Comparison of ENCODE assay signal across 8 mouse cellular contexts in genomic region chr17:36257241-36257947, GRCm38 (mm10). TPM values are rescaled to one million over a fixed set of nuclear protein-coding genes. Genes with fewer than 3 reads are reported as not detected.
DNase-seq lines count a peak whose midpoint lies in the region; ATAC-seq and TF ChIP-seq lines count a peak whose summit lies in the region.

No protein-coding gene starts in this region.

- peak overlapping the region; percentile 69 for H3K4me2 ChIP-seq in kidney, embryonic 15.5 days
- H3K4me2 ChIP-seq in limb, embryonic 15.5 days = peak overlapping the region; percentile 60
- H3K4me2 ChIP-seq in midbrain, postnatal 0 days (ENCODE audit: low read depth, low read length, poor library complexity, severe bottlenecking) = peak overlapping the region; percentile 54

- peak; percentile 86 for DNase-seq in A20 (ENCODE audit: low read depth, low spot score)
- peak; percentile 96 for DNase-seq in brain, adult 2 months (ENCODE audit: low read depth, low spot score)
- peak; percentile 87 for DNase-seq in heart, embryonic 10.5 days (ENCODE audit: low spot score)
- DNase-seq in midbrain, postnatal 0 days (ENCODE audit: low spot score) = peak; percentile 87
- peak; percentile 55 to 58 for DNase-seq in spleen, postnatal 14 days (ENCODE audit: low spot score in 2 of 2)

- peaks cover 49% of the 10 kb centered on the region for H3K36me3 ChIP-seq in erythroblast, embryonic 14.5 days (ENCODE audit: control insufficient read depth)
- peaks cover 44% of the 10 kb centered on the region for H3K36me3 ChIP-seq in heart, embryonic 10.5 days
- H3K36me3 ChIP-seq in kidney, embryonic 15.5 days = peaks cover 46% of the 10 kb centered on the region
- peaks cover 43% of the 10 kb centered on the region for H3K36me3 ChIP-seq in limb, embryonic 15.5 days
- H3K36me3 ChIP-seq in midbrain, postnatal 0 days (ENCODE audit: insufficient read depth, low read length) = peaks cover 35% of the 10 kb centered on the region

- H3K4me3 ChIP-seq in erythroblast, embryonic 14.5 days (replicated peaks) = peak overlapping the region; percentile 67
- peak overlapping the region; percentile 82 for H3K4me3 ChIP-seq in heart, embryonic 10.5 days
- H3K4me3 ChIP-seq in kidney, embryonic 15.5 days (replicated peaks) = peak overlapping the region; percentile 87
- H3K4me3 ChIP-seq in limb, embryonic 15.5 days = peak overlapping the region; percentile 77
- H3K4me3 ChIP-seq in midbrain, postnatal 0 days (ENCODE audit: low read depth, low read length) = peak overlapping the region; percentile 80

- peaks cover 18% of the 10 kb centered on the region for H3K4me1 ChIP-seq in erythroblast, embryonic 14.5 days (ENCODE audit: control insufficient read depth)
- H3K4me1 ChIP-seq in heart, embryonic 10.5 days = peaks cover 18% of the 10 kb centered on the region
- H3K4me1 ChIP-seq in kidney, embryonic 15.5 days = peaks cover 14% of the 10 kb centered on the region
- H3K4me1 ChIP-seq in limb, embryonic 15.5 days = peaks cover 8% of the 10 kb centered on the region
- H3K4me1 ChIP-seq in midbrain, postnatal 0 days (ENCODE audit: insufficient read depth, low read length) = 0 out of 2 replicates have a peak, but pooled peaks cover 4% of the 10 kb centered on the region

- H3K27ac ChIP-seq in heart, embryonic 10.5 days = peak overlapping the region; percentile 92
- peak overlapping the region; percentile 88 for H3K27ac ChIP-seq in kidney, embryonic 15.5 days
- H3K27ac ChIP-seq in limb, embryonic 15.5 days = peak overlapping the region; percentile 87
- peak overlapping the region; percentile 94 for H3K27ac ChIP-seq in midbrain, postnatal 0 days (ENCODE audit: low read depth, low read length)

- TF ChIP-seq CTCF in midbrain, postnatal 0 days (IDR thresholded peaks at IDR 0.05) = peak; percentile 83

- H3K9me3 ChIP-seq in erythroblast, embryonic 14.5 days (ENCODE audit: control insufficient read depth, low read length) = no peaks in the 10 kb centered on the region
- no peaks in the 10 kb centered on the region for H3K9me3 ChIP-seq in heart, embryonic 10.5 days
- no peaks in the 10 kb centered on the region for H3K9me3 ChIP-seq in kidney, embryonic 15.5 days (replicated peaks)
- H3K9me3 ChIP-seq in limb, embryonic 15.5 days = no peaks in the 10 kb centered on the region
- no peaks in the 10 kb centered on the region for H3K9me3 ChIP-seq in midbrain, postnatal 0 days (ENCODE audit: low read length)

- WGBS in heart, embryonic 10.5 days = 0% methylated on average over 37 of the region's 37 CpGs
- under 1% methylated on average over 37 of the region's 37 CpGs for WGBS in kidney, embryonic 15.5 days
- under 1% methylated on average over 37 of the region's 37 CpGs for WGBS in limb, embryonic 15.5 days
- WGBS in midbrain, postnatal 0 days = under 1% methylated on average over 36 of the region's 37 CpGs

- ATAC-seq in kidney, embryonic 15.5 days (replicated peaks; ENCODE audit: low FRiP score) = peak; percentile 97
- peak; percentile 95 for ATAC-seq in limb, embryonic 15.5 days (ENCODE audit: insufficient number of reproducible peaks, low FRiP score, low TSS enrichment, low read depth)
- ATAC-seq in midbrain, postnatal 0 days (ENCODE audit: low FRiP score) = peak; percentile 96

- H3K27me3 ChIP-seq in erythroblast, embryonic 14.5 days (ENCODE audit: control insufficient read depth) = peaks cover 11% of the 10 kb centered on the region
- H3K27me3 ChIP-seq in heart, embryonic 10.5 days (ENCODE audit: insufficient read depth, poor library complexity, severe bottlenecking) = no peaks in the 10 kb centered on the region
- H3K27me3 ChIP-seq in kidney, embryonic 15.5 days = no peaks in the 10 kb centered on the region
- H3K27me3 ChIP-seq in limb, embryonic 15.5 days = 0 out of 2 replicates have a peak, but pooled peaks cover 3% of the 10 kb centered on the region
- 0 out of 2 replicates have a peak, but pooled peaks cover 3% of the 10 kb centered on the region for H3K27me3 ChIP-seq in midbrain, postnatal 0 days (ENCODE audit: insufficient read depth, low read length)

- H3K9ac ChIP-seq in kidney, embryonic 15.5 days = peak overlapping the region; percentile 84
- peak overlapping the region; percentile 86 for H3K9ac ChIP-seq in limb, embryonic 15.5 days
- peak overlapping the region; percentile 95 for H3K9ac ChIP-seq in midbrain, postnatal 0 days (replicated peaks; ENCODE audit: low read length, poor library complexity, severe bottlenecking)

RNA-seq across cellular contexts. Expression of gene Rpp21, which starts 0.5 kb away (rescaled TPM):
- 13.4 and 19.7 TPM in 2 replicates for polyA plus RNA-seq in erythroblast, embryonic 14.5 days (2012)
- 106 and 108 TPM in 2 replicates for polyA plus RNA-seq in heart, embryonic 10.5 days (2016; fragmentation: Nextera tagmentation; extraction: Ambion mirVana)
- polyA plus RNA-seq in kidney, embryonic 15.5 days (2015; fragmentation: Nextera tagmentation; extraction: Ambion mirVana) = 107 and 113 TPM in 2 replicates
- 89.3 and 104 TPM in 2 replicates for polyA plus RNA-seq in limb, embryonic 15.5 days (2015; fragmentation: Nextera tagmentation; extraction: Ambion mirVana)
- 47.7 and 48.5 TPM in 2 replicates for total RNA-seq in midbrain, postnatal 0 days (2014; rRNA removed)
- 169 and 187 TPM in 2 replicates for polyA plus RNA-seq in midbrain, postnatal 0 days (2015; fragmentation: Nextera tagmentation; extraction: Ambion mirVana)

RNA-seq across cellular contexts. Expression of gene Trim39, which starts 14.7 kb away (rescaled TPM):
- polyA plus RNA-seq in erythroblast, embryonic 14.5 days (2012) = 0.67 and 0.87 TPM in 2 replicates
- polyA plus RNA-seq in heart, embryonic 10.5 days (2016; fragmentation: Nextera tagmentation; extraction: Ambion mirVana) = 11.7 and 13.7 TPM in 2 replicates
- 16.4 and 19.5 TPM in 2 replicates for polyA plus RNA-seq in kidney, embryonic 15.5 days (2015; fragmentation: Nextera tagmentation; extraction: Ambion mirVana)
- 16.7 and 17.5 TPM in 2 replicates for polyA plus RNA-seq in limb, embryonic 15.5 days (2015; fragmentation: Nextera tagmentation; extraction: Ambion mirVana)
- 23.5 and 29.6 TPM in 2 replicates for total RNA-seq in midbrain, postnatal 0 days (2014; rRNA removed)
- 12.5 and 14.3 TPM in 2 replicates for polyA plus RNA-seq in midbrain, postnatal 0 days (2015; fragmentation: Nextera tagmentation; extraction: Ambion mirVana)

RNA-seq across cellular contexts. Expression of gene H2-M10.2, which starts 28.9 kb away (rescaled TPM):
- polyA plus RNA-seq in erythroblast, embryonic 14.5 days (2012) = not detected in 2 replicates
- not detected in 2 replicates for polyA plus RNA-seq in heart, embryonic 10.5 days (2016; fragmentation: Nextera tagmentation; extraction: Ambion mirVana)
- polyA plus RNA-seq in kidney, embryonic 15.5 days (2015; fragmentation: Nextera tagmentation; extraction: Ambion mirVana) = 0.14 TPM in 1 of 2 replicates, not detected in the other
- polyA plus RNA-seq in limb, embryonic 15.5 days (2015; fragmentation: Nextera tagmentation; extraction: Ambion mirVana) = not detected in 2 replicates
- total RNA-seq in midbrain, postnatal 0 days (2014; rRNA removed) = not detected in 2 replicates
- not detected in 2 replicates for polyA plus RNA-seq in midbrain, postnatal 0 days (2015; fragmentation: Nextera tagmentation; extraction: Ambion mirVana)

Comparison
In these comparisons a context has a peak if more than half of its experiments do, and no peak if none do; other contexts are left out.
1. Peak in every context shown above with its lines: DNase-seq, ATAC-seq, H3K4me3 ChIP-seq and H3K27ac ChIP-seq.